Mouse (Mus musculus) frontal cortex, adult (tissue): ENCODE results near the gene Gm45783.
"Not testable (repeated sequence)": the region's sequence is repeated elsewhere in the genome, so short reads cannot be mapped to it uniquely, and the experiment has no call there.

Experiments
- ATAC-seq: cut with Nextera tagmentation; 2 replicates; pipeline ENCODE4 v1.9.2; 2017; ENCODE audit warnings: mild to moderate bottlenecking, moderate library complexity, mixed read lengths; ENCODE audit not compliant: low TSS enrichment

Gene Gm45783

GRCm38 (mm10) chr7:7374431-7374830 lies at the start of gene Gm45783:
TSS of gene Gm45783 (minus strand) at chr7:7374573.
- not testable (repeated sequence) for ATAC-seq

- not testable (repeated sequence) for ATAC-seq
Measured at GRCm38 (mm10) chr7:7399603-7400002, 25.2 kb upstream of the Gm45783 start, which contains the start of gene Vmn2r31. TSS of gene Vmn2r31 (minus strand) at chr7:7399703.

GRCm38 (mm10) chr7:7337509-7337908 lies 36.9 kb downstream of the Gm45783 start, which contains the start of gene Vmn2r30:
TSS of gene Vmn2r30 (minus strand) at chr7:7337609.
- not testable (repeated sequence) for ATAC-seq

- ATAC-seq: no peak
Measured at GRCm38 (mm10) chr7:7295595-7295994, 78.8 kb downstream of the Gm45783 start.
